Mouse (Mus musculus): ENCODE results near the gene Zbtb7a. TPM values are rescaled to one million over a fixed set of nuclear protein-coding genes. Genes with fewer than 3 reads are reported as not detected.

Zbtb7a gene
- polyA plus RNA-seq, 1 experiment, result 66.7 TPM

DNA sequence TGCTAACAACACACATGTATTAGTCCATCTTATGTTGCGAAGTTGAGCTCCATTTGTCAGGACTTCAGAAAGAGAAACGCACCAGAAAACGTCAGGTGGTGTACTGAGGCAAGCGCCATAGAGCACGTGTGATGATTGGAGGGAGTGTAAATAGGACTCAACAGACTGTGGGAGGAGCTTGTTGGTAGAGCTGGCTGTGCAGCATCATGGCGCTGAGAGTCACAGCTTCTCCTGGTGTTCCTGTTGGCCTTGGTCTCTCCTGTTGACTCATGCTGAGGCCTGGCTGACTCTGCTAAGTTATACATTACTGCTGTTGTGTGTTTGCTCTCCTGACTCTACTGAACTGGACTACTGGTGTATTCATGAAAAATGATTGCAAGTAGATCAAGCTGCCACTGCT lies 22.1 kb upstream of the Zbtb7a start:
- no peak for DNase-seq
- WGBS, result 89% methylated on average over 6 of the region's 6 CpGs
- TF ChIP-seq CTCF (IDR thresholded peaks at IDR 0.05; ENCODE audit: insufficient read depth, low read length) (no peak), POLR2A (IDR thresholded peaks at IDR 0.05; ENCODE audit: borderline replicate concordance, extremely low read depth, low read depth, low read length) (no peak)

GRCm38 (mm10) chr10:81119625-81120024 lies 15.4 kb upstream of the Zbtb7a start:
- Histone ChIP-seq H3K4me3 (replicated peaks; ENCODE audit: extremely low read depth, low read depth, low read length) (no peak overlapping the region), H3K4me1 (ENCODE audit: control insufficient read depth, insufficient read depth, low read length) (no peaks in the 10 kb centered on the region)
- DNase-seq, result no peak
- 93% methylated on average over 10 of the region's 10 CpGs for WGBS
- TF ChIP-seq POLR2A (IDR thresholded peaks at IDR 0.05; ENCODE audit: borderline replicate concordance, extremely low read depth, low read depth, low read length) (no peak), CTCF (IDR thresholded peaks at IDR 0.05; ENCODE audit: insufficient read depth, low read length) (no peak)

More for the DNA sequence above, 22.1 kb upstream of the Zbtb7a start:
- H3K4me1 ChIP-seq (ENCODE audit: control insufficient read depth, insufficient read depth, low read length), result no peaks in the 10 kb centered on the region
- no peak overlapping the region for H3K4me3 ChIP-seq (replicated peaks; ENCODE audit: extremely low read depth, low read depth, low read length)

DNA sequence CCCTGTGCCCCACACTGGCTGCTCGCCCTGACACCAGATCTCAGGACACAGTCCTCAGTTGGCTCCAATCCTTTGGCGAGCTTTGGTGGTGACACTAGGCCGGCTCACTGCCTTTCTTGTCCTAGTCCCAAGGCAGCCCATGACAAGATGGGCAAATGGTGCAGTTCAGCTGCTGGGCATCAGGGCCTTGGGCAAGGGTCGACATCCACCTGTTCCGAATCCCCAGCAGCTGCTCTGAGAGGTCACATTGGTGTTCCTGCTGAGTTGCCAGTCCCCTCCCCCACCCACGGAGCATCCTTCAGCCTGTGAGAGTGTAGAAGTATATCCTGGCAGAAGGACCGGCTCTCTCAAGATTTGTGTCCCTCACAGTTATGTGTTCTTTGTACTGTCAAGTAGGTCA lies 14.4 kb upstream of the Zbtb7a start:
- Histone ChIP-seq H3K4me1 (ENCODE audit: control insufficient read depth, insufficient read depth, low read length) (no peaks in the 10 kb centered on the region), H3K4me3 (replicated peaks; ENCODE audit: extremely low read depth, low read depth, low read length) (no peak overlapping the region)
- no peak for DNase-seq
- TF ChIP-seq CTCF (IDR thresholded peaks at IDR 0.05; ENCODE audit: insufficient read depth, low read length) (no peak), POLR2A (IDR thresholded peaks at IDR 0.05; ENCODE audit: borderline replicate concordance, extremely low read depth, low read depth, low read length) (no peak)
- WGBS, result 78% methylated on average over 7 of the region's 7 CpGs

- 66% methylated on average over 2 of the region's 2 CpGs for WGBS
- TF ChIP-seq CTCF (IDR thresholded peaks at IDR 0.05; ENCODE audit: insufficient read depth, low read length), result no peak
- TF ChIP-seq POLR2A (IDR thresholded peaks at IDR 0.05; ENCODE audit: borderline replicate concordance, extremely low read depth, low read depth, low read length), result no peak
- Histone ChIP-seq H3K4me3 (replicated peaks; ENCODE audit: extremely low read depth, low read depth, low read length) (no peak overlapping the region), H3K4me1 (ENCODE audit: control insufficient read depth, insufficient read depth, low read length) (peaks cover 4% of the 10 kb centered on the region)
- no peak for DNase-seq
Measured at GRCm38 (mm10) chr10:81122889-81123288, 12.1 kb upstream of the Zbtb7a start.

DNA sequence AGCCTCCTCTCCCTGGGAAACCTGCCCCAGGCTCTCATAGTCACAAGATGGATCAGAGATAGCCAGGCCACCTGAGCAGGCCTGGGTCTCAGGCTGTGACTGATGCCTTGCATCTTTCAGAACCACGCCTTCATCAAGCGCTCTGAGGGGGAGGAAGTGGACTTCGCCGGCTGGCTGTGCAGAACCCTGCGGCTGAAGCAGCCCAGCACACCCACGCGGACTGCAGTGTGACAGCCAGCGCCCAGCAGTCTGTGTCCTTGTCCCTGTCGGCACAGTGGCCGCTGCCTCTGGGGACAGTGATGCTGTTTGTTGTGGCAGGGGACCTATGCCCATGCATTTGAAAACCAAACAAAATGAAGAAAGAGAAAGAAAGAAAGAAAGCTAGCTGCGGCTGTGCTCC lies 11.5 kb upstream of the Zbtb7a start:
- H3K4me1 ChIP-seq (ENCODE audit: control insufficient read depth, insufficient read depth, low read length), result peaks cover 7% of the 10 kb centered on the region
- TF ChIP-seq CTCF (IDR thresholded peaks at IDR 0.05; ENCODE audit: insufficient read depth, low read length), result no peak
- no peak for TF ChIP-seq POLR2A (IDR thresholded peaks at IDR 0.05; ENCODE audit: borderline replicate concordance, extremely low read depth, low read depth, low read length)
- H3K4me3 ChIP-seq (replicated peaks; ENCODE audit: extremely low read depth, low read depth, low read length), result no peak overlapping the region
- 72% methylated on average over 11 of the region's 11 CpGs for whole genome bisulfite sequencing
- DNase-seq, result no peak

DNA sequence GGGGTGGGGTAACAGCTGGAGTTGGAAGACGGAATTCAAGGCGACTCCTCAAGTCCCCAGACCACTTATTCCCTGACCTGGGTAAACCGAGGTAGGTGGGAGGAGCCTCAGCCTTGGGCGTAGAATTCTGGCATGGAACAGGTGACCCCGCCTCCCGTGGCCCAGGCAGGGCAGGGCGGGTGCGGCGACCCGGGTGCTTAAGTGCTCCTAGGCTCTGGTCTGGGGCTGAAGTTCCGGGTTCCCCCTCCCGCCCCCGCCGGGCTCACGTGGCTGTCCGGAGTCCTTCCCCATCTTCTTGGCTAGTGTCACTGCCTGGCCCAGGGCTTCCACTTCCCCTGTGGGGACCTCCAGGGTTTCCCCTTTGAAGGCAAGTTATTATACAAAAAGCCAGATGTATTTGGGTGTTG lies 836 bp upstream of the Zbtb7a start:
- no peak for TF ChIP-seq CTCF (IDR thresholded peaks at IDR 0.05; ENCODE audit: insufficient read depth, low read length)
- TF ChIP-seq POLR2A (IDR thresholded peaks at IDR 0.05; ENCODE audit: borderline replicate concordance, extremely low read depth, low read depth, low read length), result peak; percentile 29; the same call in 1 of the 2 replicates
- peak; percentile 79 for DNase-seq
- peaks cover 13% of the 10 kb centered on the region for H3K4me1 ChIP-seq (ENCODE audit: control insufficient read depth, insufficient read depth, low read length)
- peak overlapping the region; percentile 0 for H3K4me3 ChIP-seq (replicated peaks; ENCODE audit: extremely low read depth, low read depth, low read length)
- WGBS, result 6% methylated on average over 16 of the region's 16 CpGs

- WGBS, result 2% methylated on average over 78 of the region's 86 CpGs
- Histone ChIP-seq H3K4me3 (replicated peaks; ENCODE audit: extremely low read depth, low read depth, low read length) (peak overlapping the region; percentile 74), H3K4me1 (ENCODE audit: control insufficient read depth, insufficient read depth, low read length) (peaks cover 26% of the 10 kb centered on the region)
- peak; percentile 59; the same call in 1 of the 2 replicates for TF ChIP-seq POLR2A (IDR thresholded peaks at IDR 0.05; ENCODE audit: borderline replicate concordance, extremely low read depth, low read depth, low read length)
- TF ChIP-seq CTCF (IDR thresholded peaks at IDR 0.05; ENCODE audit: insufficient read depth, low read length), result no peak
- peak; percentile 73 for DNase-seq
Measured at GRCm38 (mm10) chr10:81135831-81136705, 1.0 kb downstream of the Zbtb7a start.

GRCm38 (mm10) chr10:81136706-81137231 lies 1.7 kb downstream of the Zbtb7a start:
- under 1% methylated on average over 46 of the region's 50 CpGs for whole genome bisulfite sequencing

GRCm38 (mm10) chr10:81137252-81138130 lies 2.5 kb downstream of the Zbtb7a start:
- peak; percentile 100 for DNase-seq
- H3K4me1 ChIP-seq (ENCODE audit: control insufficient read depth, insufficient read depth, low read length), result peaks cover 33% of the 10 kb centered on the region

More at GRCm38 (mm10) chr10:81136706-81137231, 1.7 kb downstream of the Zbtb7a start:
- peak; percentile 80 for DNase-seq
- Histone ChIP-seq H3K4me1 (ENCODE audit: control insufficient read depth, insufficient read depth, low read length) (peaks cover 31% of the 10 kb centered on the region), H3K4me3 (replicated peaks; ENCODE audit: extremely low read depth, low read depth, low read length) (peak overlapping the region; percentile 74)
- no peak for TF ChIP-seq POLR2A (IDR thresholded peaks at IDR 0.05; ENCODE audit: borderline replicate concordance, extremely low read depth, low read depth, low read length)
- TF ChIP-seq CTCF (IDR thresholded peaks at IDR 0.05; ENCODE audit: insufficient read depth, low read length), result no peak

More at GRCm38 (mm10) chr10:81137252-81138130, 2.5 kb downstream of the Zbtb7a start:
- peak overlapping the region; percentile 95 for H3K4me3 ChIP-seq (replicated peaks; ENCODE audit: extremely low read depth, low read depth, low read length)
- TF ChIP-seq CTCF (IDR thresholded peaks at IDR 0.05; ENCODE audit: insufficient read depth, low read length) (no peak), POLR2A (IDR thresholded peaks at IDR 0.05; ENCODE audit: borderline replicate concordance, extremely low read depth, low read depth, low read length) (no peak)
- WGBS, result under 1% methylated on average over 82 of the region's 89 CpGs
